ENCODE assay signal across 8 mouse cellular contexts in genomic region chr13:107831221-107831681, GRCm38 (mm10).
A peak's percentile ranks its signal among the peaks of the same experiment; 100 is the strongest.
DNase-seq lines count a peak whose midpoint lies in the region; ATAC-seq lines count a peak whose summit lies in the region.

No protein-coding gene starts in this region.

- 2% methylated on average over 17 of the region's 17 CpGs for WGBS in intestine, embryonic 14.5 days

- peak; percentile 97 for DNase-seq in adrenal gland, adult (ENCODE audit: inconsistent age in 2 of 2, low spot score in 1 of 2)
- peak; percentile 92 for DNase-seq in embryo, embryonic 11.5 days (ENCODE audit: low read depth, low spot score)
- peak; percentile 88 to 93 for DNase-seq in gastrocnemius, postnatal 36 days
- DNase-seq in intestine, embryonic 14.5 days (ENCODE audit: low spot score) = peak; percentile 94
- peak; percentile 92 to 98 for DNase-seq in left cerebral cortex, postnatal 10 days (ENCODE audit: extremely low spot score in 1 of 2, low spot score in 2 of 2)
- DNase-seq in right cerebral cortex, postnatal 10 days (ENCODE audit: low spot score in 2 of 2) = peak; percentile 96
- peak; percentile 98 for DNase-seq in urinary bladder, postnatal 14 days (ENCODE audit: low spot score)

- no peaks in the 10 kb centered on the region for H3K36me3 ChIP-seq in intestine, embryonic 14.5 days (ENCODE audit: control insufficient read depth, insufficient read depth, low read length)

- peak overlapping the region; percentile 20; the same call in 1 of the 2 replicates for H3K4me3 ChIP-seq in intestine, embryonic 14.5 days (ENCODE audit: low read depth, low read length)

- peak overlapping the region; percentile 42 for H3K4me2 ChIP-seq in intestine, embryonic 14.5 days (ENCODE audit: low read length)

- H3K9ac ChIP-seq in intestine, embryonic 14.5 days (ENCODE audit: low read length) = no peak overlapping the region

- no peaks in the 10 kb centered on the region for H3K27me3 ChIP-seq in intestine, embryonic 14.5 days (replicated peaks; ENCODE audit: control insufficient read depth, insufficient read depth, low read length)

- H3K4me1 ChIP-seq in intestine, embryonic 14.5 days (replicated peaks; ENCODE audit: control insufficient read depth, insufficient read depth, low read length) = peaks cover 21% of the 10 kb centered on the region

- intact Hi-C loops in gastrocnemius, postnatal 36 days (cut with DNase I) = loop anchor here (2.0 kb wide), 1 partner anchor 60 kb away; no protein-coding TSS in a partner anchor
- intact Hi-C loops in left cerebral cortex, postnatal 10 days (cut with DNase I) = no loop called here

- no peak overlapping the region for H3K27ac ChIP-seq in intestine, embryonic 14.5 days (ENCODE audit: low read depth)

- H3K9me3 ChIP-seq in intestine, embryonic 14.5 days (ENCODE audit: control insufficient read depth, low read length) = no peaks in the 10 kb centered on the region

- peak; percentile 100 for ATAC-seq in intestine, embryonic 14.5 days (replicated peaks; ENCODE audit: low FRiP score, low TSS enrichment, low read depth)
- ATAC-seq in megakaryocyte progenitor cell, adult 5-6 weeks (replicated peaks; ENCODE audit: poor library complexity) = peak; percentile 95
